Mouse (Mus musculus) large intestine, adult 2 months (tissue): ENCODE data around the gene Ccdc171. TPM values are rescaled to one million over a fixed set of nuclear protein-coding genes. Genes with fewer than 3 reads are reported as not detected.
A peak's percentile ranks its signal among the peaks of the same experiment; 100 is the strongest.
"Not testable (repeated sequence)": the region's sequence is repeated elsewhere in the genome, so short reads cannot be mapped to it uniquely, and the experiment has no call there.

Source experiments
- DNase-seq: peaks from one replicate; pipeline ENCODE4 v3.0.0-alpha.2; 2012; ENCODE audit warnings: low read depth, low spot score
- whole genome bisulfite sequencing: fragments of 180-500 bp; shearing (Covaris S2); methylation state at CpG from one replicate; pipeline ENCODE4 v1.1.7; 2018; 5-methylcytosine and 5-hydroxymethylcytosine counted together
- polyA plus RNA-seq: library from polyadenylated mRNA; depleted of rRNA; stranded (reverse); fragments of >200 nt; gene quantifications from 2 replicates; pipeline ENCODE4 v1.2.3, GENCODE M21; 2012

The Ccdc171 gene
- polyA plus RNA-seq, 1 experiment: 0.19 TPM

DNA sequence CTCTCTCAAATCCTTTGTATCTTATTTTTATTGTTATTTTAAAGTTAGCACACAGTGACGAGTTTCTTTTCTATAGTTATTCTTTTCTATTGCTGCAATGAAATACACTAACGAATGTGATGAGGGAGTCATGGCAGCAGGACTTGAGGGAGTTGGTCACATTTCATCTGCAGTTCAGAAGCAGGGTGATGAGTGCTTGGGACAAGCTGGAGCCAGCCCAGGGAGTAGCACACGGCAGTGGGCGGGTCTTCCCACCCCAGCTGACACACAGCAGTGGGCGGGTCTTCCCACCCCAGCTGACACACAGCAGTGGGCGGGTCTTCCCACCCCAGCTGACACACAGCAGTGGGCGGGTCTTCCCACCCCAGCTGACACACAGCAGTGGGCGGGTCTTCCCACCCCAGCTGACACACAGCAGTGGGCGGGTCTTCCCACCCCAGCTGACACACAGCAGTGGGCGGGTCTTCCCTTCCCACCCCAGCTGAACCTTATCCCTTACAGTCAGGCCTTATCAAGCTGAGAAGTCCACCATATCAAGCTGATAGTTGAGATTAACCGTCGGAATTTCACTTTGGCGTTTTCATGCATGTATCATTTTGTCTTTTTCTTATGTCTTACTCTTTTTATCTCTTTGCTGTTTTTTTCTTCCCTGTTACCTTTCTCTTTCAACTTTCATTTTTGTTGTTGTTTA lies 97.8 kb downstream of the Ccdc171 start:
- 40% methylated on average over 12 of the region's 13 CpGs for WGBS
- DNase-seq: peak; percentile 8

DNA sequence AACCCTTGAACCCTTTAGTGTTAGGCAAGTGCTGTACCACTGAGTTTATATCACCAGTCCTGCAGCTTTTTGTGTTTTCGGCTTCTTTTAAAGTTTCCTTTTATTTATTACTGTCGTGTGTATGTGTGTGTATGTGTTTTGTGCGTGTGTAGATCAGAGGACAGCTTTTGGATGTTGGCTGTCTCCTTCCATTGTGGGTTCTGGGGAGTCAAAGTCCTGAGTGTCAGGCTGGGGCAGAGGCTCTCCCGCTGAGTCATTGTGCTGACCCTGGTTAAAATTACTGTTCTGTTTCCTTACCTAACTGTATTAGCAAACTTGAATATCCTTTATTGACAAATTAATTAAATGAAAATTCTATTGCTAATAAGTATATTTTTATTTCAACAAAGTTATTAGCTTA lies 98.4 kb downstream of the Ccdc171 start:
- DNase-seq: no peak
- WGBS: 89% methylated on average over 4 of the region's 4 CpGs

DNA sequence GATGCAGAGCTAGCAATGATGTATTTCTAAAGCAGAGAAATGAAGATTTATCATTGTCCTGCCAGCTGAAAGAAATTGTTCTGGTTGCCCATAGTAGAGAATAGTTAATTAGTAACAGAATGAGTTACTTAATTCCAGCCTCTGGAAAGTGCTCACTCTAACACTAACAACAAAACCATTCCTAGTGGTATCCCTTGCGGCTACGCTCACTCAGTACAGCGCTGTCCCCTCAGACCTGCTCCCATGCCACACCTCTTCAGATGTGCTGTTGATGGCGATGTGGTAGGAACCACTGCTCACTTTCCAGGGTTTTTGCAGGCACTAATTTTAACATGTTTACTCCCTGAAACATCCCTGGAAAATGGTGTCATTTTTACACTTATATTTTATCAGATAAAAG lies 126.1 kb downstream of the Ccdc171 start:
- 81% methylated on average over 4 of the region's 4 CpGs for WGBS
- DNase-seq: no peak

DNA sequence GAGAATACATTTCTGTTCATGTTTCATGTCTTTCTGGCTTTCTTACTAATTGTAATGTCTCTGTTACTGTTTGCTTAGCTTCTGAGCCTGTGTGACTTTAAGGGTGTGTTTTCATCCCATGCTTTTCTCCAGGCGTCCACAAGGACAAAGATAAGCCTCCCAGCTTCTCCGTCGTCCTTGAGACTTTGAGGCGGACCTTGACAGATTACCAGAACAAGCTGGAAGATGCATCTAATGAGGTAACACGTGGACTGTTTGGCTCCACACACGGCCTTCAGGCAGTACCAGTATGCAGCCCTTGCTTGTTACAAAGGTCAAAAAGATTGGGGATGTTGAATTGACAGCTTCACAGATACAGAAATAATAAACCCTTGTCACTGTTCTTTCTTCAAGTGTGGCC lies 130.1 kb downstream of the Ccdc171 start:
- no peak for DNase-seq
- 41% methylated on average over 6 of the region's 6 CpGs for WGBS

DNA sequence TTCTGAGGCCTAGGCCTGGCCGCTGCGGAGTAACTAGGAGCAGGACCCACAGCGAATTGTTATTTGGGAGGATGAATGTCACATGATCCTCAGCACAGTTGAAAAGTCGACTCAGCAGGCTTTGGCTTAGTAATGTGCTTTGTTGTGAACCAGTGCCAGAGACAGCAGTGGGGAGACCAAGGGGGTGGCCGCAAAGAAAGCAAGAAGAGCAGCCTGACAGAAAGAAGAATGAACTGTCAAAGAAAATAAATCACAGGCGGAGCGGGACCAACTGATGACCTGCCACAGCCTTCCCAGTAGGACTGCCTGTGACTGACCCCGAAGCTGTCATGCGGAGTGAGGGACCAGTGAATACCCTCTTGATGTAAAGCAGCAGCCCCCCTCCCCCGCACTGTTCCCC lies 131.2 kb downstream of the Ccdc171 start:
- no peak for DNase-seq
- 64% methylated on average over 10 of the region's 10 CpGs for WGBS

- no peak for DNase-seq
- WGBS: 68% methylated on average over 6 of the region's 6 CpGs
Measured at GRCm38 (mm10) chr4:83657021-83657420, 131.7 kb downstream of the Ccdc171 start.

GRCm38 (mm10) chr4:83658415-83658814 lies 133.1 kb downstream of the Ccdc171 start:
- no peak for DNase-seq
- WGBS: 92% methylated on average over 10 of the region's 10 CpGs

DNA sequence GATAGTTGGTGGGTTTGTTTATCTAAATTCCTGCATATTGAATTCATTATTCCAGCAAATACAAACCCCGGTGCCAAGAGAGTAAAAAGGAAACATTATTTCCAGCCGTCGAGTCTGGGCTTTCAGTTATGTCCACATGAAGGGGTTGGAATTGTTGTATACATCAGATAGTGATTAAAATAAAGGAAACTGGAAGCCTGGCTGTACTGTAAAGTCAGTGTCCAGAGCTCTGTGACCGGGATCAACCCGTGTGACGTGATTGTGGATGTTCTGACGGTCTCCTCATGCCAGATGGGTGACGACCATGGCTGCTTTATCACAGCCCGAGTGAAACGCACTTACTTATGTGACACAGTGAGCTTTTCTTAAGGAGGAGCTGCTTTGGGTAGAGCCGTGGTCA lies 134.1 kb downstream of the Ccdc171 start:
- WGBS: 81% methylated on average over 11 of the region's 11 CpGs
- no peak for DNase-seq

DNA sequence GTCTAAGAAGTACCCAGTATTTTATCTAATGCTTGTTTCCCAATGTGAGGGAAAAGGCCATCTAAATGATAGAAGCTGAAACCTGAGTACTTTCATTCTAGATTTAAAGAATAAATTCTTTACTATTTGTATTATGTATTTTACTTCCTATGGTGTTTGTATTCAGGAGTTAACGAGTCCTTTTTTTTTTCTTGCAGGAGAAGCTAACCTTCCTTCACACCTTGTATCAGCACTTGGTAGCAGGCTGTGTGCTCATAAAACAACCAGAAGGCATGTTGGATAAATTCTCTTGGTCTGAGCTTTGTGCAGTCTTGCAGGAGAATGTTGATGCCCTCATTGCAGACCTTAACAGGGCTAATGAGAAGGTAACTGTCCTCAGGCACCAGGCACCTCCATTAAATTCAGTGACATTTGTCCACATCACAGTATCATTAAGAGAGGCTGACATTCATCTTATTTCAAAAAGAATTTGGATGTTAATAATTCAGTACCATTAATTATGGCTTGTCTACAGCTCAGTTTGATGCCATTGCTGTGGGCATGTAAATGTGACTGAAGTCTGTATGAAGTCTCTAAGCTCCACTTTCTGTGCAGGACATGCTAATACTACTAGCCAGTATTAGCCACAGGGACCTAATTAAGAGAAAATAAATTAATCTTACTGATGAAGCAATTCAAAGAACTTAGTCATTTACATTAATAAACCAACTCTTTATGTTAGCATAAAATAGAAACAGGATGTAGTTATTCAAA lies 136.3 kb downstream of the Ccdc171 start:
- DNase-seq: no peak
- WGBS: 82% methylated on average over 1 of the region's 1 CpGs

GRCm38 (mm10) chr4:83662301-83662700 lies 137.0 kb downstream of the Ccdc171 start:
- 87% methylated on average over 4 of the region's 4 CpGs for whole genome bisulfite sequencing
- DNase-seq: no peak

- DNase-seq: no peak
- WGBS: 55% methylated on average over 2 of the region's 2 CpGs
Measured at GRCm38 (mm10) chr4:83669552-83669951, 144.2 kb downstream of the Ccdc171 start.

DNA sequence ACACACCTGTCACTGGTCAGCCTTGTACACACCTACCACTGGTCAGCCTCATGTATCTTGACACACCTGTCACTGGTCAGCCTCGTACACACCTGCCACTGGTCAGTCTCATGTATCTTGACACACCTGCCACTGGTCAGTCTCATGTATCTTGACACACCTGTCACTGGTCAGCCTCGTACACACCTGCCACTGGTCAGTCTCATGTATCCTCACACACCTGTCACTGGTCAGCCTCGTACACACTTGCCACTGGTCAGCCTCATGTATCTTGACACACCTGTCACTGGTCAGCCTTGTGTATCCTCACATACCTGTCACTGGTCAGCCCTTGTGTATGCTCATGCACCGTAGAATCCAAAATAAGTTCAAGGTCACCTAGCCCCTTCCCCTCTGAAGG lies 150.0 kb downstream of the Ccdc171 start:
- 91% methylated on average over 4 of the region's 4 CpGs for WGBS
- not testable (repeated sequence) for DNase-seq

DNA sequence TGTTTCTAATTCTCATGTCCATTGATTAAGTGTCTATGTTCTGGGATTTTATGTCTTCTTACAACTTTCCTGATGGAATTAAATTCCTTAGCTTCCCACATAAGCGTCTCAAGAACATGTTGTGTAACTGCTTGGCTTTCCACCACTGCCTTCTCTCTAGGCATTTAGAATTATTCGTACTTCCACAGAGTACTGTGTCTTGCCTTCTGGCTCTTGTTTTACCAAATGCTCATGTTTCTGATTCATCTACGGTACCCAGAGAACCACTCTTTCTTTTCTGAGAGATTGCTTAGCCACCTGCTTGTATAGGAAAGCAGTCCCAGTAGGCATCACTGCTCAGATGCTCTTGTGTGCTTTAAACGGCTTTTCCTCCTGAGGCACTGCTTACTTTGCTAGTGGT lies 151.1 kb downstream of the Ccdc171 start:
- WGBS: 90% methylated on average over 4 of the region's 4 CpGs
- DNase-seq: no peak

DNA sequence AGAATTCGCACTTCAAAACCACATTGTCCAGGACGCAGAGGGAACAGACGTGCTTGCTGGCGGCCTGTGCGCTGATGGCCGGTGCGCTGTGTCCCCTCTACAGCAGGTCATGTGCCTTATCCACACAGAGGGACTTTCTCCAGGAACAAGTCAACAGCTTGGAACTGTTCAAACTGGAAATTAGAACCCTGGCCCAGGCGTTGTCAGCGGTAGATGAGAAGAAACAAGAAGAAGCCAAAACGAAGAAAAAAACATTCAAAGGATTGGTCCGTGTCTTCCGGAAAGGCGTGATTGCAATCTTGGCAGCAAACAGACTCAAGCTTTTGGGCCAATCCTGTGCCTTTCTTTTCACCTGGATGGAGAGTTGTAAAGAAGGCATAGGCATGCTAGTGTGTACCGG lies 155.7 kb downstream of the Ccdc171 start:
- DNase-seq: no peak
- 90% methylated on average over 14 of the region's 14 CpGs for WGBS

DNA sequence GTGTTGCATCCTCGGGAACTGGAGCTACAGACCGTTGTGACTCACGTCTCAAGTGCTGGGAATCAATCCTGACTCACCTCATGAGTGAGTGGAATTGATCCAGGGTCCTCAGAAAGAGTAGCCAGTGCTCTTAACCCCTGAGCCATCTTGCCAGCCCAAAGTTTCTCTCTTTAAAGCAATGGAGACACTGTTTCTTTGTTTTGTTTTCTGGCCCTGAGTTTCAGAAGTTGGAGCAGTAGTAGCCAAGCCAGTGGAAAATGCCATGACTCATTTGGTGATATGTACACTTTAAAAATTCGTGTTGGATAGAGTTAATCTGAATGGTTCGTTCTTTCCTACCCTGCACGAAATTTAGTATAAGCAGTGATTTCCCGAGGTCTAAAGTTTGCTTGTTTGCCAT lies 157.5 kb downstream of the Ccdc171 start:
- WGBS: 79% methylated on average over 7 of the region's 7 CpGs
- no peak for DNase-seq

DNA sequence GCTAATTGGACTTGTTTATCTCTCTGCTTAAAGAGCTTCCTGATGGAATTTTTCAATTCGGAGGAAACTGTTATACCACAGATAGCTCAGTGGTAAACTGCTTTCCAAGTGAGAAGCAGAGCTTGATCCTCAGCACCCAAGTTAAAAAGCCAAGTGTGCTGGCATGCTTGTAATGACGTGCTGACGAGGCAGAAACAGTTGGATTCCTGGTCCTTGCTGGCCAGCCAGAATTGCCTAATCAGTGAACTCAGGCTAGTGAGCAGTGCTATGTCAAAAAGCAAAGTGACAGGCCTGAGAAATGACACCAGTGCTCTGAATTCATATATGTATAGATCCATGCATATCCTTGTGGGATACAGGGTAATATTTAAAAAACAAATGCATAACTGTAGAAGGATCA lies 174.8 kb downstream of the Ccdc171 start:
- WGBS: 57% methylated on average over 3 of the region's 3 CpGs

GRCm38 (mm10) chr4:83716996-83717395 lies 191.7 kb downstream of the Ccdc171 start:
- 89% methylated on average over 1 of the region's 1 CpGs for WGBS
- no peak for DNase-seq

More for the DNA sequence above, 174.8 kb downstream of the Ccdc171 start:
- DNase-seq: no peak

- DNase-seq: no peak
- WGBS: 65% methylated on average over 11 of the region's 11 CpGs
Measured at GRCm38 (mm10) chr4:83719816-83720215, 194.5 kb downstream of the Ccdc171 start.

DNA sequence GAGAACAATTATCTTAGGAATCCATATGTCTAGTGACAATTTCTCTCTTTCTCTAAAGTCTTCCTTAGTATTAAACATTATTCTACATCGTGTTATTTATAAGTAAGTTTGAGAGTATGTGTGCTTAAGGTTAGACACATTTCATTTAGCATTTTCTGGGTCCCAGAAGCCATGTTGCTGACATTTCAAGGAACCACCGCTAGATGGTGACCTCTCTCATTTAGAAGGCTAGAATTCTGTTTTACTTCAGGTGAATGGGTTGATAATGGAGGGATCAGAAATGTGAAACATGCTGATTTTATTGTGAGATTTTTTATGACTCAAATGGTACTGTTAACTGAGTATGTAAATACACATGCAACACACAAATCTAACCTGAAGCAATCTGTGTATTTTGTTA lies 199.8 kb downstream of the Ccdc171 start:
- WGBS: 25% methylated on average over 2 of the region's 2 CpGs
- no peak for DNase-seq

- WGBS: 86% methylated on average over 9 of the region's 9 CpGs
- DNase-seq: no peak
Measured at GRCm38 (mm10) chr4:83739137-83739890, 214.0 kb downstream of the Ccdc171 start.

- 59% methylated on average over 4 of the region's 4 CpGs for WGBS
- no peak for DNase-seq
Measured at GRCm38 (mm10) chr4:83739891-83740277, 214.5 kb downstream of the Ccdc171 start.
